Mouse (Mus musculus): ENCODE data around the gene Smpx. TPM values are rescaled to one million over a fixed set of nuclear protein-coding genes. Genes with fewer than 3 reads are reported as not detected.

The Smpx gene
- polyA plus RNA-seq (2017; shearing (Covaris generic)), result not detected

GRCm38 (mm10) chrX:157698862-157699261, at the start of gene Smpx:
Gene Smpx, plus strand, starts transcription at chrX:157698910.

Other genes starting within 250 kb of the Smpx start
- 79.3 TPM for gene Sms, start 206.6 kb upstream of the Smpx start, polyA plus RNA-seq (2017; shearing (Covaris generic))
- 2.5 TPM for gene Yy2, start 129.9 kb upstream of the Smpx start, polyA plus RNA-seq (2017; shearing (Covaris generic))
- 17.5 TPM for gene Mbtps2, start 100.2 kb upstream of the Smpx start, polyA plus RNA-seq (2017; shearing (Covaris generic))
- gene Klhl34, start 119.5 kb downstream of the Smpx start, polyA plus RNA-seq (2017; shearing (Covaris generic)), result not detected